Mouse (Mus musculus): Measurements from ENCODE around the gene Apobec3. TPM values are rescaled to one million over a fixed set of nuclear protein-coding genes. Genes with fewer than 3 reads are reported as not detected.
"Not testable (repeated sequence)": the region's sequence is repeated elsewhere in the genome, so short reads cannot be mapped to it uniquely, and the experiment has no call there.

Gene Apobec3
- total RNA-seq, 2 experiments from 2014 or later = 7.5 to 11.8 TPM

DNA sequence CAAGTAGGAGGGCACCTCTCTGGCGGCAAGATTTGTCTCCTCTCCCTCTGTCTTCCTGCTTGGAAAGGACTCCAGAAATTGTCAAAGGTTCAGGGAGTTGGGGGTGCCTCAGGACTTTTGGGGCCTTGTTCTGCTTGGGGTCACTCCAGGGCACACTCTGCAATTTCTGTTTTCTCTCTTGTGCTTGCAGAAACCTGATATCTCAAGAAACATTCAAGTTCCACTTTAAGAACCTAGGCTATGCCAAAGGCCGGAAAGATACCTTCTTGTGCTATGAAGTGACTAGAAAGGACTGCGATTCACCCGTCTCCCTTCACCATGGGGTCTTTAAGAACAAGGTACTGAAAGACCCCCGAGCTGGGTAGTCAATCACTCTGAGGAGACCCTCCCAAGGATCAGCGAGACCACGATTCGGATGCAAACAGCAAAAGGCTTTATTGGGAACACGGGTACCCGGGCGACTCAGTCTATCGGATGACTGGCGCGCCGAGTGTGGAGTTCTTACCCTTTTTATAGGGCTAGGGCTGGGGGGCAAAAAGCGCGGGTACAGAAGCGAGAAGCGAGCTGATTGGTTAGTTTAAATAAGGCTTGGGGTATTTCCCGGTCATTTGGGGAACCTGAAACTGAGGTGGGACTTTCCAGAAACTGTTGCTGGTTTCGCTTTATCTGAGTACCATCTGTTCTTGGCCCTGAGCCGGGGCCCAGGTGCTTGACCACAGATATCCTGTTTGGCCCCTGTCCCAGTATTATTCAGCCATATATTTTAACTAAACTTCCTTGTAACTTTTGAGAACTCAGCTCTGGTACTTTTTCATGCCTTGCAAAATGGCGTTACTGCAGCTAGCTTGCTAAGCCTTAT, 4.0 kb downstream of the Apobec3 start:
- DNase-seq = not testable (repeated sequence)

DNA sequence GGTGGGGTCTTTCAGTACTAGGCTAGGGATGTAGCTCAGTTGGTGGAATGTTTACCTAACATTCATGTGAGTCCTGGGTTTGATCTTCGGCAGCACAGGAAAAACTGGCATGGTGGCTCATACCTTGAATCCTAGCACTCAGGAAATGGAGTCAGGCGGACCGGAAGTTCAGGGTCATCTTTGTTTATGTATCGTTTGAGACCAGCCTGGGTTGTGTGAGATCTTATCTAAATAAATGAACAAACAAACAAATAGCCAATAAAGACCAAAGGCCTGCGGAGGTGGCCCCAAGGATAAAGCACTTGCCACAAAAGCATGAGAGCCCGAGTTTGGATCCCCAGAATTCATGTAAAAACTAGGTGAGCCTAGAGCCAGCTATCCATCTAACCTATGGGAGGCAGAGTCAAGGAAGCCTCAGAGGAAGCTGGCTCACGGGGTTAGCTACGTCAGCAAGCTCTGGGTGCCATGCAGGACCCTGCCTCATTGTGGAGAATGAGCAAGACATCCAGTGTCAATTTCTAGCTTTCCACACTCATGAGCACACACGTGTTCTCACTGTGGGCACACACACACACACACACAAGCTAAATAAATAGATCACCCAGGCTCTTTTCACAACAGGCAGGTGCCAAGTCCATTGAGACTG, 4.7 kb downstream of the Apobec3 start:
- no peak for DNase-seq

DNA sequence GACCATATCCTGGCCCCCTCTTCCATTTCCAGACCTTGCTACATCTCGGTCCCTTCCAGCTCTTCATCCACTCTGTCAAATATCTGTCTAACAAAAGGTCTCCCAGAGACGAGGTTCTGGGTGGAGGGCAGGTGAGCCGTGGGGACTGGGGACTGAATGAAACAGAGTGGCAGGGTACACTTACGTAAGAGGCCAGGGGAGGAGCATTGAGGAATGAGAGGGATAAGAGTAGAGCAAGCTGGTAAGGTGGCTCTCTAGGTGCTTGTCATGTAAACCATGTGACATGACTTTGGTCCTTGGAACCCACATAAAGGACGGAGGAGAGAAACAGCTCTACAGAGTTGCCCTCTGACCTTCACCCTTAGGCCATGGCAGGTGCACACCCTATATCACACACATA, 7.5 kb downstream of the Apobec3 start:
- no peak for DNase-seq

DNA sequence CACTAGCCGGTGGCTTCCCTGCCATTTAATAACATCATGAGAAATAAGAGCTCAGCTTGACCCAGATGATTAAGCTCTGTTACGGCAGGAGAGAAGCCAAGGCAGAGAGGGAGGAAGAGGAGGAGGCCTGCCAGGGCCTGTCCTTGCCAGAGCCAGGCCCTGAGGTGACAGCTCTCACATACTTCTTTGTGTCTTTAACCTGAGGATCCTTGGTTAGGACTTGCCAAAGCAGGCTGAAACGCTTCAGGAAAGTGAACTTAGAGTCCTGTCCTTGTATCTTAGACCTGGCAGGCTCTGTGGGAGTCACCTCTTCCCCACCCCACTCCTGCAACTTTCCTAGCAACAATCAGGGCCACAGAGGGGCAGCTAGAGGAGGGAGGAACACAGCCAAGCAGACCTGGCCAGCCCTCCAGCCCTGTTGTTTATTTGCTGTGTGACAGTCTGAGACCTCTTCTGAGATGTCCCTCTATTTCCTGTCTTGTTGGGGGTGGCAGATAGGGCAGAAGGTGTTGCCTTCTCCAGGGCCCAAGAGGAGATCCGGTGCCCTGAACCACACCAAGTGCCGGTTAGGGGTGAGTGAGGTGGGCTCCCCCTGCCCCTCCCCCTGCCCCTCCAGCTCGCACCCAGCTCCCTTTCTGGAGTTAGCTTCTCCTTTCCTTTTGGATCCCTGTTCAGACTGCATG, 8.5 kb downstream of the Apobec3 start:
- no peak for DNase-seq

DNA sequence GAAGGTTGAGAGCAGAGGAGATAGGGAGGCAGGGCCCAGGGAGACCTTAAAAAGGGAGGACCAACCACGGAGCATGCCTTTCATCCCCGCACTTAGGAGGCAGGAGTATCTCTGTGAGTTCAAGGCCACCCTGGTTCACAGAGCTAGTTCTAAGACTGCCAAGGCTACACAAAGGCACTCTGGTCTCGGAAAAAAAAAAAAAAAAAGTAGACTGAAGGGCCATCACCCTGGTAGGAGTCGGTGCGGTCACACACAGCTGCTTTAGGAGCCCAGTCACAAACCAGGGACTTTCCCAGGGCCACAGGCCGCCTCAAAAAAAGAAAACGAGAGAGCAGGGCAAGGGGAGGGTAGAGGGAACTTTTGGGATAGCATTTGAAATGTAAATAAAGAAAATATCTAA, 9.3 kb downstream of the Apobec3 start:
- DNase-seq = no peak

DNA sequence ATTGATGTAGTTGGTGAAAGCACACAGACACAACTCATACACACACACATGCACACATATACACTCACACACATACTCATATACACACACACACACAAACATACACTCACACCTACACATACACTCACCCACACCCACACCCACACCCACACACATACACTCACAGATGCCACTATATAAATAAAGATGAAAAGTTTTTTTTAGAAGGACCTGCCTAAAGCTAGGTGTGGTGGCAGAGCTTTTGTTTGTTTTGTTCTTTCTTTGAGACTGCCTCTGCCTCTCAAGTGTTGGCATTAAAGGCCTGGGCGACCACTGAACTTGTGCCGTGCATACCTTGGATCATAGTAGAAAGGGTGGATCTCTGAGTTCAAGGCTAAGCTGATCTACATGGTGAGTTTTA, 9.9 kb downstream of the Apobec3 start:
- DNase-seq = no peak

DNA sequence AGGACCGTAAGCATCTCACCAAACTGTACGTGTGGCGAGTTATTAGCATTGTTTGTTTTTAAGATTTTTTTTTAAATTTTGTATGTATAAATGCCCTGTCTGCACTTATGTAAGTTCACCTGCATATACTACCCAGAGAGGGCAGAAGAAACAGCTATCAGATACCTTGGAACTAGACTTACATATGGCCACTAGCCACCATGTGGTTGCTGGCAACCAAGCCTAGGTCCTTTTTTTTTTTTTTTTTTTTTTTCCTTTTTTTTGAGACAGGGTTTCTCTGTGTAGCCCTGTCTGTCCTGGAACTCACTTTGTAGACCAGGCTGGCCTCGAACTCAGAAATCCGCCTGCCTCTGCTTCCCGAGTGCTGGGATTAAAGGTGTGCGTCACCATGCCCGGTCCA, 11.6 kb downstream of the Apobec3 start:
- not testable (repeated sequence) for DNase-seq

DNA sequence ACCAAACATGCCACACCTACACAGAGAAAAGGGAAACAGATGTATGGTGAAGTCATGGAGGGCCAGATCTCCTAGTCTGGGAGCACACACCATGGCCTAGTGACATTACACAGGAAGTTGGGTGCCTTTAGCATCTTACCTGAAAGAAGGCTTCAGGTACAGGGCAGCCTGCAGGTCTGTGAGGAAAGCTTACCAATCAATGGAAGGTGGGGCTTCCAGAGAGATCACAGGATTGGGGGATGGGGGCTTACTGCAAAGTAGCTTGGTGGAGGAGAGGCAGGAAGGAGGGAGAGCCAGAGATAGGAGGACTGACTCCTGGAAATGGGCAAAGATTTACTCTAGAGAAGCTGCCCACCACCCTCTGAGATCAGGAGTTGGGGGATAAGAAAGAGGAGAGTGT, 12.5 kb downstream of the Apobec3 start:
- no peak for DNase-seq

DNA sequence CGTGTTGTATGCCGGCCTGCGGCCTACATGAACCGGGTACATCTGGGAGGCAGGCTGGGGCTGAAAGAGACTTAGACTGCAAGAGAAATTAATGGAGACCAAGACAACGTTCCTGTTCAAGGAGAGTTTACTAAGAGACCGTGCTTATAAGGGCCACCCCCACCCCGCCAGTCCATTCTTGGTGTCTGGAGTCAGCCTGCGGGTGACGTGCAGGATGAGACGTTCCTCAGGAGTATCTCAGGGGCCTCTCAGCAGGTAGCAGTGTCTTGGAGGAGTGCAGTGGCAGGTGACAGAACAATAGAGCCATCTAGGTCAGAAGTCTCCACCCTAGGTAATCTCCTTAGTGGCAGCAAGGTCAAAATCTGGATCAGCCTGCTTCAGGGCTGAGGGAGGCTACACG, 13.2 kb downstream of the Apobec3 start:
- not testable (repeated sequence) for DNase-seq

DNA sequence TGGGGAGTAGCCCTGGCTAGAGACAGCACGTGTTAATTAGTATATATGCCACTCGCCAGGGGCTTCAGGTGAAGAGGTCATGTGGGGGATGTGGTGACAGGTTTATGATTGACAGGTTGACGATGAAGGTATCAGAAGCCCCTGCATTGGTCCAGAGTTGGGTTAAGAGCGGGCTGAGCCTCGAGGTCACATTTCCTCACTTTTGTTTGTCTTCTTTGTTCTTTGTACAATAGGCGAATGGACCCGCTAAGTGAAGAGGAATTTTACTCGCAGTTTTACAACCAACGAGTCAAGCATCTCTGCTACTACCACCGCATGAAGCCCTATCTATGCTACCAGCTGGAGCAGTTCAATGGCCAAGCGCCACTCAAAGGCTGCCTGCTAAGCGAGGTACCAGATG, 13.8 kb downstream of the Apobec3 start:
- DNase-seq = no peak

DNA sequence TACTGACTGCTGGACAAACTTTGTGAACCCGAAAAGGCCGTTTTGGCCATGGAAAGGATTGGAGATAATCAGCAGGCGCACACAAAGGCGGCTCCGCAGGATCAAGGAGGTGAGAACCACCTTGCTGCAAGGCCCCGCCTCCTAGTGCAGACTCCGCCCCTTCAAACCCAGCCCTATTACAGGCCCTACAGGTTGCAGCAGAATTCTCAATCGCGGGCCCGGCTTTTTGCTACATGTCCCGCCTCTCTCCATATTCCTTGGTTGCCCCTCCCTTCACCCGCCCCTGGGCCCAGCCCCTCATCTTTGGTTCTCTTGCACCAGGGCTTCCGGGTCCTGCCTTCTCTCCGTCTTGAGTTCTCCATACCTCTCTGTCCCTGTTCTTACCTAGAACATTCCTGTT, 15.4 kb downstream of the Apobec3 start:
- DNase-seq = no peak

DNA sequence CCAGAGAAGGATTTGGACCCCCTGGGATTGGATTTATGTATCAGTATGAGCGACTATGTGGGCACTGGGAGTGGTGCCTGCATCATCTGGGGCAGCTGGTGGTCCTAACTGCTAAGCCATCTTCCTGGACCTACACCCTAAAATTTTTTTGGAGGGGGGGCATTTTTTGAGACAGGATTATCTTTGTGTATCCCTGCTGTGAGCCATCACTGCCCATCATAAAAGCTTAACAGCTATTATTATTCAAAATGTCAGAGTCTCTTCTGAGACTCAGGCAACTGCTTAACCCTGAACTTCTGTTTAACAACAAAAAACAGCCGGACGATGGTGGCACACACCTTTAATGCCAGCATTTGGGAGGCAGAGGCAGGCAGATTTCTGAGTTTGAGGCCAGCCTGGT, 17.5 kb downstream of the Apobec3 start:
- DNase-seq = not testable (repeated sequence)

DNA sequence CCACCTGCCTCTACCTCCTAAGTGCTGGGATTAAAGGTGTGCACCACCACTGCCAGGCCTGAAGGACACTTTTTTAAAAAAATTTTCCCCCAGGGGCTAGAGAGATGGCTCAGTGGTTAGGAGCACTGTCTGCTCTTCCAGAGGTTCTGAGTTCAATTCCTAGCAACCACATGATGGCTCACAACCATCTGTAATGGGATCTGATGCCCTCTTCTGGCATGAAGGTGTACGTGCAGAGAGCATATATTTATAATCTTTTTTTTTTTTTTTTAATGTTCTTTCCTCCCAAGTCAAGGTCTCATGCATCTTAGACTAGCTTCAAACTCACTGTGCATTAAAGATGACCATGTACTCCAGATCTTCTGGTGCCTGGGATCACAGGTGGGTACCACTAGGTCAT, 19.4 kb downstream of the Apobec3 start:
- DNase-seq = not testable (repeated sequence)

DNA sequence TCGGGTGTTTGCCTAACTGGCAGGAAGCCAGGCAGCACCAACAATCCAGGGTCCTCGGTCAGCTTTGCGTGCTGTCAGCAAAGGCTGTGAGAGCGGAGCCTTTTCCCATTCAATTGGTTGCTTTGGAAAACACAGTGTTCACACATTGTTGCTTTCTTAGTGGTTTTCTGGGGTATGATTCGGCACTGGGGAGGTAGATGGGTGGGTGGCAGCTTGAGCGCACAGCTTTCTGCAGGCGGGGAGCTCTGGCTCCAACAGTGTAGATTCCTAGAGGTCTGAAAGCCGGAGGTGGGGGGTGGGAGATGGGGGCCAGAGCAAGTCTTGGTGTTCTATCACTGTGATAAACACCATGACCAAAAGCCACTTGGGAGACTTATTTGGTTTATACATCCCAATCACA, 19.9 kb downstream of the Apobec3 start:
- DNase-seq = no peak

DNA sequence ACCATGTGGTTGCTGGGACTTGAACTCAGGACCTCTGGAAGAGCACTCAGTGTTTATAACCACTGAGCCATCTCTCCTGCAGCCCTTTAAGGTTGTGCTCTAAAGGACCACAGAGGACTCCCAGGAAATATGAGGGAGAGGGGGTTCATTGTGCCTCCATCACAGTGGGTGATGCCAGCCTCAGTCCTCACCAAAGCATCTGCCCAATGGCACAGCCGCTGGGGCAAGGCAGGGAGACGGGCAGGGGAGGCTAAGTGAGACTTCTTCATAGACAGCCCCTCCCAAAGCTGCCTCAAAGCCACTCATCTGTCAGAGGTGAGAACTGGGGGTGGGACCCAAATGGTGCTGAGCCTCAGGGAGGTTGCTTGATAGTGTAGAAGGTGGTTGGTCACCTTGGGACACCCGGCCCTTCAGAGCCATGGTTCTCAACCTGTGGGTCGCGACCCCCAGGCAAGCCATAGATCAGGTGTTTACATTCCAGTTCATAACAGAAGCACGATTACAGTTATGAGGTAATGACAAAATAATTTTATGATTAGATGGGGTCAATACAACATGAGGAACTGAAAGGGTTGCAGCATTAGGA, 22.4 kb downstream of the Apobec3 start:
- DNase-seq = no peak

DNA sequence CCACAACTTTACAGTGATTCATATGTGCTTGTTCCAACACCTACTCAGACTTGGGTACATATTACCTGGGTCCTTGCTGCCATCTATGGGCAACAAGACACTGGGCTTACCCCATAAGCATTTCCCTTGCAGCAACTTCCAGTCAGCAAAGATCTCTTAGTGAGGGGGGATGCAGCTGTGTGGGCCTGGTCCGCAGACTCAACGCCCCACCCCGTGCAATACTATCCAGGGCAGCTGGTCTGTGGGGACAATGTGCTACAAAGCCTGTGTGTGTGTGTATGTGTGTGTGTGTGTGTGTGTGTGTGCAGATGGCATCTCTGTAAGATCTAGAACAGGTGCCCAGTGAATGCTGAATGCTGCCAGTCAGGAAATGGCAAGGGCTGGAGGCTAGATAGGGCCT, 22.9 kb downstream of the Apobec3 start:
- no peak for DNase-seq

DNA sequence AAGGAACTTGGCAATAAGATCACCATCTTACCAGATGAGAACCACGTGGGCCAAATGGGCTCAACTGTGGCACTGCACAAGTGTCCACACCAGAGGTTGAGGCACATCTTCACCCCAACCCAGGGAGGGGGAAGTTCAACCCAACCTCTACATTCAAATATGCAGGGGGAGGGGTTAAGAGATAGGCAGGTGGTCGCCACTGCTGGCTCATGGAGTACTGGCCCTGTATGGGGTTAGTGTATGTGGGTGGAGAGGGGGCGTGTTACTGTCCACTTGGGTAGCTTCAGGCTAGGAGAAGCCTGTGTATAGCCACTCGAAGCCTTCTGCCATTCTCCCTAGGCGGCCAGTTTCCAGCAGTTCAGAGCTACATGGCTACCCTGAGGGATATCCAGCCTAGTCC, 24.7 kb downstream of the Apobec3 start:
- DNase-seq = no peak

DNA sequence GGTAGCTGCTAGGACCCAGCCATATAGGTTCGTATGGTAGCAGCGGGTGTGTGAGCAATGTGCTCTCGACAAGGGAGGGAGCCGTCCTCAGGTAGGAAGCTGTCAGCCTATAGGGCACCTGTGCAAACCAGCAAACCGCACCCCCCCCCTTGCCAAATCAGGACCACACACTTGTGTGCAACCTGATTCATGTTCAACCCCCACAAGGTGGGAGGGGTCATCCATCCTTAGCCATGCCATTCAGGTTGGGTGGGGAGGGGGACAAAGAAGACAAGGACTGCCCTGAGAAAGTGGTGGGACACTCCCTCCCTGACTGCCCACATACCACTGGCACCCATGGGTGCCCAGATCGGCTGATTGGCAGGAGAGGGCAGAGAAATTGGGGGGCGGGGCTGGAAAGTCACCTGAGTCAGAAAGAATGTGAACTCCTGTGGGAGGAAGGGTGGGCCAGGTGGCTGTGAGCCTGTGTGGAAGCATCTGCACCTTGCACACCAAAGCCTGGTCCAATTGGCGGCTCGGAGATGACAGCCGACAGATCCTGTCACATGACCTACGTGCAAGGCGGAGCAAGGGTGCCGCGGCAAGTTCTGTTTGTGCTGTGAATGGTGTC, 25.8 kb downstream of the Apobec3 start:
- DNase-seq = no peak

DNA sequence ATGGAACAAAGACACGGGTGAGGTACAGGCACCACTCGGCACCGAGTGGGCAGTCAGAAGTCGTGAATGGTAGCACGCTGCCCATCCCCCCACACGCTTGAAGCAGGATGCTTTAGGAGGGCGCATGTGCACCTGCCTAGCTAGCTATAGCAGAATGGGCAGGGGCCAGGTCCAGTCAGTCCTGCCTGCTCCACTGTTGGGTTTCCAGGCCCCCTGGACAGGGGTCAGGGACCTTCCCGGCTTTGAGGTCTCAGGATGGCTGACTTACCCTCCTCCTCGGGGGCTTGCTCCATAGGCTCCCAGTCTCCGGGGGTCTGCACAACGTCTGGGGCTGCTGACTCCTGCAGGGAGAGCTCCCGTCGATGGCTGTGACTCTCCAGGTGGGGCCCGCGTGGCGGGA, 27.0 kb downstream of the Apobec3 start:
- DNase-seq = no peak

DNA sequence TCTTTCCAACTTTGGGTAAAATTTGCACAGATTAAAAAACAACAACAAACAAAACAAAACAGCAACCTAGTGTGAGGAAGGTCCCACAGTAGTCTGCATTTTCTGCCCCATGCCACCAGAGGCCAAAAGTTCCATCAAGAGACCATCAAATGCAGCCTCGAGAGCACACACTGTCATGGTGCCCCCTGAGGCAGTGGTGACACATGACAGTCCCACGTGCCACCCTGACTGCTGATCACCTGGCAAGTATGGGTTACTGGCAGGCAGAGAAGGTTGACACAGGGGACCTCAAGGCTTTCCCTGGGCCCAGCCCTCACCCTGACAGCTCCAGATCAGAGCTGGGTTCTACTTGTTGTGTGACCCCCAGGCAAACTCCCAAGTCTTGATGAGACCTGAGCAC, 28.3 kb downstream of the Apobec3 start:
- no peak for DNase-seq

DNA sequence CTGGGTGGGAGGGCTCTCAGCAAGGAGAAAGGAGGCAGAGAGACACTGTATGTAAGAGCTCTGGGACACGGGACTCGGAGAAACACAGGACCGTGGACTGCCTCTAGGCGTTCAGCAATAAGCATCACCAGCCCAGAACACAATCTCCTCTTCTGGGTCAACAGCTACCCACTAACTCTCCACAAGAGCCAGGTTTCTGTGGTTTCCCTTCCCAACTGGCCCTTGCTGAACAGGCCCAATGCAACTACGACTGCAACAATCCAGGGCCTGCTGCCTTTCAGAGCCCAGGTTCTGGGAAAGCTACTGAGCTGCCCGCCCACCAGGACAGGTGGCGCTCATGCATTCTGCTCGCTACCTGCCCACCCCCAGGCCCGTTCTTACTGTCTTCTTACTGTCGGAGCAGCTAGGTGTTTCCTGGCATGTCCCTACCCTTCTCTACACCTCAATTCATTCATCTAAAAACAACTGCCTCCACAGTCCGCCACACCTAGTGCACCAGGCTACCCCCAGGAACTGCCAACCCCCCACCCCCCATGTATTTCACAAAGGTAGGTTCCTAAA, 35.5 kb downstream of the Apobec3 start:
- peak; percentile 3 for DNase-seq

DNA sequence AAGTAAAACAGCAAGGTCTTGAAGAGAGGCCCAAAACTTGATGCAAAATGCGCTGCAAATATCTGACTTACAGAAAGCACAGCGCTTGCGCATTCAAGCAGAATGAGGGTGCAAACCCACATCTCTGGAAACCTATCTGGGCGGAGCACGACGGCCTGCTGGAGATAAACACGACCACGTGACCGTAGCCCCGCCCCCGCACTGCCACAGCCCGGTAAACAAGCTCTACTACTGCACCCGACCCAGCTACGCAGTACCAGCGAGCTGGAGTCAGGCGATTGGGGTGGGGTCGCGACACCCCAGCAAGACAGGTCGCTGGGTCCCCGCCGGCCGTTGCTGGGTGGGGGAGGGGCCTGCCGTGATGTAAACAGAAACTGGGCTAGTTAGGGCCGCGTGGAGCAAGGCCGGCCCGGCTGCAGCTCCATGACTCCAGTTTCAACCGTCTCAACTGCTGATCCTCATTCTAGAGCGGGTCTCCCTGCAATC, 36.2 kb downstream of the Apobec3 start:
- DNase-seq = peak; percentile 95
